Mouse (Mus musculus) WW6 (cell line): Measurements from ENCODE around the gene Men1.
A peak's percentile ranks its signal among the peaks of the same experiment; 100 is the strongest.
"Not testable (repeated sequence)": the region's sequence is repeated elsewhere in the genome, so short reads cannot be mapped to it uniquely, and the experiment has no call there.

Experiments used
- DNase-seq: peaks from one replicate; pipeline ENCODE4 v3.0.0-alpha.2; 2013; ENCODE audit warnings: low read depth, low spot score

Men1 gene

GRCm38 (mm10) chr19:6304787-6305516, 29.8 kb upstream of the Men1 start:
- peak; percentile 63 for DNase-seq

GRCm38 (mm10) chr19:6305517-6306115, 29.2 kb upstream of the Men1 start:
- DNase-seq: no peak

GRCm38 (mm10) chr19:6306137-6306551, 28.6 kb upstream of the Men1 start, which contains the start of gene Cdc42bpg:
Cdc42bpg (plus strand) TSS chr19:6306456.
- DNase-seq: peak; percentile 77

GRCm38 (mm10) chr19:6306586-6306985, 28.2 kb upstream of the Men1 start:
- DNase-seq: peak; percentile 79

- DNase-seq: no peak
Observed at GRCm38 (mm10) chr19:6307733-6308531, 26.8 kb upstream of the Men1 start.

GRCm38 (mm10) chr19:6310181-6310580, 24.6 kb upstream of the Men1 start:
- DNase-seq: no peak

- DNase-seq: not testable (repeated sequence)
Observed at GRCm38 (mm10) chr19:6311783-6312182, 23.0 kb upstream of the Men1 start.

- no peak for DNase-seq
Observed at GRCm38 (mm10) chr19:6313796-6314195, 21.0 kb upstream of the Men1 start.

GRCm38 (mm10) chr19:6314513-6314912, 20.3 kb upstream of the Men1 start:
- DNase-seq: no peak

GRCm38 (mm10) chr19:6315573-6315972, 19.2 kb upstream of the Men1 start:
- DNase-seq: no peak

GRCm38 (mm10) chr19:6318145-6318544, 16.6 kb upstream of the Men1 start:
- DNase-seq: no peak

- no peak for DNase-seq
Observed at GRCm38 (mm10) chr19:6321358-6321757, 13.4 kb upstream of the Men1 start.

GRCm38 (mm10) chr19:6321786-6322621, 12.8 kb upstream of the Men1 start:
- peak; percentile 65 for DNase-seq

- no peak for DNase-seq
Observed at GRCm38 (mm10) chr19:6324751-6325150, 10.0 kb upstream of the Men1 start.

- no peak for DNase-seq
Observed at GRCm38 (mm10) chr19:6331178-6331577, 3.6 kb upstream of the Men1 start.

GRCm38 (mm10) chr19:6331719-6332516, 2.9 kb upstream of the Men1 start:
- DNase-seq: no peak

- DNase-seq: no peak
Observed at GRCm38 (mm10) chr19:6333761-6334595, 801 bp upstream of the Men1 start.

- DNase-seq: no peak
Observed at GRCm38 (mm10) chr19:6335458-6335827, 664 bp downstream of the Men1 start.

- no peak for DNase-seq
Observed at GRCm38 (mm10) chr19:6336920-6337319, 2.1 kb downstream of the Men1 start.

GRCm38 (mm10) chr19:6338171-6338570, 3.4 kb downstream of the Men1 start:
- no peak for DNase-seq
